Mouse (Mus musculus) thymus, adult 2 months (tissue): ENCODE data around the gene Eps8.

Source experiments
- CTCF ChIP-seq: fragments of 200-500 bp; IDR thresholded peaks from 2 replicates; pipeline ENCODE4 v1.5.1; 2012; ENCODE audit warnings: mild to moderate bottlenecking, control low read depth, low read length, moderate library complexity, borderline replicate concordance; ENCODE audit not compliant: control insufficient read depth, poor library complexity, insufficient read depth; ENCODE audit errors: extremely low read depth
- POLR2A ChIP-seq: fragments of 200-500 bp; IDR thresholded peaks from 2 replicates; pipeline ENCODE4 v1.6.1; 2012; ENCODE audit warnings: mild to moderate bottlenecking, low read length, control low read depth, moderate library complexity; ENCODE audit not compliant: control insufficient read depth, poor library complexity, insufficient read depth; ENCODE audit errors: extremely low read depth

DNA sequence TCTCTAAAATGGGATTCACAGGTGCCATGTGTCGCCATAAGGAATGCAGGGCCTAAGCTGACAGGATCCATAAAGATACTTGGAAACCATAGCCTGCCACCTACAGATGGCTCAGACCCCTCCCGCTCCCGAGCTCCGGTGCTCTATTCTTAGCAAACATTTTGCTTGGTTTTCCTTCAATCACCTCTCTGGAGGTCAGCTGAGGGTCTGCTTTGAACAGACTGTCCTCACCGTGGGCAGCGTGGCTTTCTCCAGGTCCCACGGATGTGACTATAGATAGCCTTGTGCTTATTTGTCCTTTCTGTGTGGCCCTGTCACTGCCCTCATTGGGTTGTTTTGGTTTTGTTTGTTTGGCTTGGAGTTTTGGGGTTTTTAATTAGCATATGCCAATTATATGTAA, 196.5 kb downstream of the Eps8 start:
- TF ChIP-seq POLR2A (no peak), CTCF (no peak)
